Mouse (Mus musculus) MEL (cell line): ENCODE results near the gene Map10. TPM values are rescaled to one million over a fixed set of nuclear protein-coding genes. Genes with fewer than 3 reads are reported as not detected.

Experiments
- DNase-seq: peaks from one replicate; pipeline ENCODE4 v3.0.0; 2011; ENCODE audit warnings: low read depth, low spot score
- H3K27ac ChIP-seq: 2 replicates; pipeline ENCODE4 v1.5.1; 2012; ENCODE audit warnings: low read depth, mild to moderate bottlenecking, control low read depth, low read length, moderate library complexity; ENCODE audit not compliant: control insufficient read depth
- H3K27me3 ChIP-seq, 2 experiments: fragments of 150-350 bp in 1 of 2; sonication (generic) in 1 of 2; 2 replicates each; pipeline ENCODE4 v1.6.1; 2012; ENCODE audit warnings: low read length in 2 of 2, mild to moderate bottlenecking in 2 of 2, improper control_type of control experiment in 1 of 2, moderate library complexity in 1 of 2; ENCODE audit not compliant: insufficient read depth in 2 of 2, control insufficient read depth in 1 of 2
- H3K36me3 ChIP-seq, 2 experiments: 2 replicates each; pipeline ENCODE4 v1.6.1; 2012 to 2014; ENCODE audit warnings: low read length in 2 of 2, improper control_type of control experiment in 1 of 2, inconsistent platforms in 1 of 2, mild to moderate bottlenecking in 1 of 2; ENCODE audit not compliant: insufficient read depth in 2 of 2, control insufficient read depth in 1 of 2
- H3K4me1 ChIP-seq, 2 experiments: fragments of 150-350 bp in 1 of 2; sonication (generic) in 1 of 2; 2 replicates each; pipeline ENCODE4 v1.6.1; 2012; ENCODE audit warnings: low read length in 2 of 2, improper control_type of control experiment in 1 of 2, mild to moderate bottlenecking in 1 of 2; ENCODE audit not compliant: insufficient read depth in 2 of 2, control insufficient read depth in 1 of 2
- H3K4me3 ChIP-seq, 2 experiments: fragments of 150-350 bp in 1 of 2; sonication (generic) in 1 of 2; 2 replicates each; pipeline ENCODE4 v1.5.1; 2012; ENCODE audit warnings: low read depth in 2 of 2, low read length in 2 of 2, mild to moderate bottlenecking in 2 of 2, moderate library complexity in 2 of 2, control low read depth in 1 of 2, improper control_type of control experiment in 1 of 2; ENCODE audit not compliant: control insufficient read depth in 1 of 2, insufficient read depth in 1 of 2
- H3K79me2 ChIP-seq: 2 replicates; pipeline ENCODE4 v1.6.1; 2012; ENCODE audit warnings: mild to moderate bottlenecking, low read length, moderate library complexity; ENCODE audit not compliant: control insufficient read depth, poor library complexity, insufficient read depth
- H3K9ac ChIP-seq: 2 replicates; pipeline ENCODE4 v1.6.1; 2012; ENCODE audit warnings: low read depth, mild to moderate bottlenecking, control low read depth, low read length, moderate library complexity; ENCODE audit not compliant: control insufficient read depth, poor library complexity, severe bottlenecking
- H3K9me3 ChIP-seq: fragments of 150-350 bp; sonication (generic); replicated peaks from 2 replicates; pipeline ENCODE4 v1.6.1; 2012; ENCODE audit warnings: mild to moderate bottlenecking, low read length, improper control_type of control experiment, moderate library complexity; ENCODE audit not compliant: insufficient read depth
- BHLHE40 ChIP-seq: IDR thresholded peaks from 2 replicates; pipeline ENCODE4 v1.6.1; 2012; ENCODE audit warnings: low read depth, mild to moderate bottlenecking, inconsistent platforms, low read length, improper control_type of control experiment, borderline replicate concordance
- CHD1 ChIP-seq: IDR thresholded peaks from 2 replicates; pipeline ENCODE4 v1.6.1; 2012; ENCODE audit warnings: low read depth, mild to moderate bottlenecking, inconsistent platforms, low read length, improper control_type of control experiment
- CHD2 ChIP-seq: IDR thresholded peaks from 2 replicates; pipeline ENCODE4 v1.6.1; 2011; ENCODE audit warnings: low read length, improper control_type of control experiment
- CTCF ChIP-seq, 3 experiments: IDR thresholded peaks in 2 of 3; conservative IDR thresholded peaks in 1 of 3; 2 replicates each; pipeline ENCODE4 v1.5.1; 2011 to 2012; ENCODE audit warnings: low read length in 3 of 3, low read depth in 2 of 3, mild to moderate bottlenecking in 2 of 3, improper control_type of control experiment in 1 of 3, inconsistent platforms in 1 of 3, mixed read lengths in 1 of 3, moderate library complexity in 1 of 3; ENCODE audit not compliant: control insufficient read depth in 1 of 3, insufficient read depth in 1 of 3, poor library complexity in 1 of 3, severe bottlenecking in 1 of 3
- E2F4 ChIP-seq: IDR thresholded peaks from 2 replicates; pipeline ENCODE4 v1.6.1; 2011; ENCODE audit warnings: low read depth, low read length, improper control_type of control experiment, borderline replicate concordance
- ELF1 ChIP-seq: IDR thresholded peaks from 2 replicates; pipeline ENCODE4 v1.6.1; 2014; ENCODE audit warnings: low read depth, mild to moderate bottlenecking, inconsistent platforms, low read length, improper control_type of control experiment, moderate library complexity
- EP300 ChIP-seq, 2 experiments: IDR thresholded peaks; 2 replicates each; pipeline ENCODE4 v1.6.1; 2011; ENCODE audit warnings: improper control_type of control experiment in 2 of 2, low read length in 2 of 2, low read depth in 1 of 2, mild to moderate bottlenecking in 1 of 2
- GABPA ChIP-seq: IDR thresholded peaks from 2 replicates; pipeline ENCODE4 v1.6.1; 2012; ENCODE audit warnings: low read depth, mild to moderate bottlenecking, inconsistent platforms, low read length, improper control_type of control experiment, moderate library complexity
- JUND ChIP-seq: IDR thresholded peaks from 2 replicates; pipeline ENCODE4 v1.6.1; 2011; ENCODE audit warnings: low read depth, mild to moderate bottlenecking, improper control_type of control experiment, low read length
- MAFK ChIP-seq: IDR thresholded peaks from 2 replicates; pipeline ENCODE4 v1.6.1; 2011; ENCODE audit warnings: low read depth, mild to moderate bottlenecking, low read length, improper control_type of control experiment, borderline replicate concordance
- MEF2A ChIP-seq: IDR thresholded peaks from 2 replicates; pipeline ENCODE4 v1.6.1; 2014; ENCODE audit warnings: low read depth, mild to moderate bottlenecking, inconsistent platforms, low read length, improper control_type of control experiment; ENCODE audit not compliant: poor library complexity, insufficient replicate concordance, severe bottlenecking; ENCODE audit errors: extremely low read depth
- MXI1 ChIP-seq: IDR thresholded peaks from 2 replicates; pipeline ENCODE4 v1.6.1; 2011; ENCODE audit warnings: mild to moderate bottlenecking, low read depth, low read length, improper control_type of control experiment
- MYC ChIP-seq: IDR thresholded peaks from 2 replicates; pipeline ENCODE4 v1.6.1; 2011; ENCODE audit warnings: low read depth, mild to moderate bottlenecking, low read length, improper control_type of control experiment, moderate library complexity
- NELFE ChIP-seq: IDR thresholded peaks from 2 replicates; pipeline ENCODE4 v1.6.1; 2011; ENCODE audit warnings: low read depth, low read length, improper control_type of control experiment
- POLR2A ChIP-seq, 2 experiments: IDR thresholded peaks; 2 replicates each; pipeline ENCODE4 v1.6.1; 2011 to 2012; ENCODE audit warnings: low read length in 2 of 2, mild to moderate bottlenecking in 2 of 2, control low read depth in 1 of 2, improper control_type of control experiment in 1 of 2, low read depth in 1 of 2, moderate library complexity in 1 of 2; ENCODE audit not compliant: control insufficient read depth in 1 of 2, insufficient read depth in 1 of 2, poor library complexity in 1 of 2
- POLR2AphosphoS5 ChIP-seq: IDR thresholded peaks from 2 replicates; pipeline ENCODE4 v1.6.1; 2012; ENCODE audit warnings: low read depth, borderline replicate concordance, mild to moderate bottlenecking, inconsistent platforms, low read length, moderate library complexity, mixed read lengths
- RAD21 ChIP-seq: IDR thresholded peaks from 2 replicates; pipeline ENCODE4 v1.6.1; 2011; ENCODE audit warnings: mild to moderate bottlenecking, low read depth, low read length, improper control_type of control experiment
- RCOR1 ChIP-seq: IDR thresholded peaks from 2 replicates; pipeline ENCODE4 v1.6.1; 2012; ENCODE audit warnings: low read depth, mild to moderate bottlenecking, inconsistent platforms, low read length, improper control_type of control experiment
- SIN3A ChIP-seq: IDR thresholded peaks from 2 replicates; pipeline ENCODE4 v1.6.1; 2012; ENCODE audit warnings: low read length, improper control_type of control experiment, inconsistent platforms
- TAL1 ChIP-seq: IDR thresholded peaks from 2 replicates; pipeline ENCODE4 v1.6.1; 2012; ENCODE audit warnings: mild to moderate bottlenecking, inconsistent platforms, low read length, moderate library complexity, mixed read lengths
- TCF12 ChIP-seq: IDR thresholded peaks from 2 replicates; pipeline ENCODE4 v1.6.1; 2014; ENCODE audit warnings: low read depth, mild to moderate bottlenecking, inconsistent platforms, low read length, improper control_type of control experiment, moderate library complexity
- UBTF ChIP-seq: IDR thresholded peaks from 2 replicates; pipeline ENCODE4 v1.6.1; 2012; ENCODE audit warnings: low read depth, mild to moderate bottlenecking, inconsistent platforms, low read length, improper control_type of control experiment, moderate library complexity, borderline replicate concordance; ENCODE audit not compliant: insufficient read depth
- polyA plus RNA-seq, 2 experiments: library from polyadenylated mRNA; stranded (reverse) in 1 of 2; unstranded in 1 of 2; fragments of >175 nt in 1 of 2; fragments of >200 nt in 1 of 2; gene quantifications; 2 replicates each; pipeline versions ENCODE4 v1.2.1 to v1.2.4; 2012; ENCODE audit warnings: low replicate concordance in 2 of 2, low read depth in 1 of 2; ENCODE audit not compliant: insufficient read length in 2 of 2, insufficient read depth in 1 of 2, missing spikeins in 1 of 2
- total RNA-seq: library from RNA; depleted of rRNA; stranded (reverse); fragments of 300-350 nt; gene quantifications from 2 replicates; pipeline ENCODE4 v1.2.3, GENCODE M21; 2012

Map10 gene
- total and polyA plus RNA-seq, 3 experiments = not detected

DNA sequence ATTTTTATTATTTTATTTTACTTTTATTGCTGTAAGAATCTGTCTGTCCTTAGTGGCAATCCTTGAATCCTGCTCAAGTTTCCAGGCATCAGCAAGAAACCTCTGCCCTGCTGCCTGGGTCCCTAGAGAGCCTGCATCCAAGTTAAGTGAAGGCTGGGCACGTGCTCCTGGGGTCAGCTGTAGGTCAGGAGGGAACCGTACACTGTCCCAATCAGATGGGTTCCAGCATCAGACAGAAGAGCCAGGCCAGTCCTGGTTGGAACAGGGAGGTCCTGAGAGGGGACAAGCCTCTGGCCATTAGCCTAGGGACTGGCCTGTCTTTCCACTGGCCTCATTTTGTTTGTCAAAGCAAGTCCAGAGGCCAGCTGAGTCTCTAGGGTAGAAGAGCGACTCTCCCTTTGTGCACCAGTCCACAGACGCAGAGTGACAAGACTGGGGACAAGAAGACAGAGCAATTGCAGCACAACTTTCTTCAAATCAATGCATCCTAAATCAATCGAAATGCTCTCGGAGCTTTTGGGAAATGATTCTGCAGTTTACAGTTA lies 15.7 kb downstream of the Map10 start:
- H3K4me3 ChIP-seq = no peak overlapping the region
- H3K9ac ChIP-seq = no peak overlapping the region
- H3K79me2 ChIP-seq = no peaks in the 10 kb centered on the region
- H3K9me3 ChIP-seq = no peaks in the 10 kb centered on the region
- H3K27ac ChIP-seq = no peak overlapping the region
- H3K4me1 ChIP-seq = no peaks in the 10 kb centered on the region
- H3K36me3 ChIP-seq = no peaks in the 10 kb centered on the region
- H3K27me3 ChIP-seq = no peaks in the 10 kb centered on the region
- TF ChIP-seq CHD2 (no peak), MXI1 (no peak), BHLHE40 (no peak), UBTF (no peak), POLR2AphosphoS5 (no peak), NELFE (no peak), CHD1 (no peak), TCF12 (no peak), EP300 (IDR thresholded peaks at IDR 0.05; ENCODE audit: low read depth in 1 of 2, low read length in 2 of 2) (no peak), CTCF (IDR thresholded peaks at IDR 0.05 in 2 of 3, conservative IDR thresholded peaks at IDR 0.05 in 1 of 3; ENCODE audit: control insufficient read depth in 1 of 3, insufficient read depth in 1 of 3, low read depth in 2 of 3, low read length in 3 of 3, poor library complexity in 1 of 3, severe bottlenecking in 1 of 3) (no peak), SIN3A (no peak), RAD21 (no peak), E2F4 (no peak), MYC (no peak), MEF2A (no peak), RCOR1 (no peak), GABPA (no peak), ELF1 (no peak)
- DNase-seq = no peak

DNA sequence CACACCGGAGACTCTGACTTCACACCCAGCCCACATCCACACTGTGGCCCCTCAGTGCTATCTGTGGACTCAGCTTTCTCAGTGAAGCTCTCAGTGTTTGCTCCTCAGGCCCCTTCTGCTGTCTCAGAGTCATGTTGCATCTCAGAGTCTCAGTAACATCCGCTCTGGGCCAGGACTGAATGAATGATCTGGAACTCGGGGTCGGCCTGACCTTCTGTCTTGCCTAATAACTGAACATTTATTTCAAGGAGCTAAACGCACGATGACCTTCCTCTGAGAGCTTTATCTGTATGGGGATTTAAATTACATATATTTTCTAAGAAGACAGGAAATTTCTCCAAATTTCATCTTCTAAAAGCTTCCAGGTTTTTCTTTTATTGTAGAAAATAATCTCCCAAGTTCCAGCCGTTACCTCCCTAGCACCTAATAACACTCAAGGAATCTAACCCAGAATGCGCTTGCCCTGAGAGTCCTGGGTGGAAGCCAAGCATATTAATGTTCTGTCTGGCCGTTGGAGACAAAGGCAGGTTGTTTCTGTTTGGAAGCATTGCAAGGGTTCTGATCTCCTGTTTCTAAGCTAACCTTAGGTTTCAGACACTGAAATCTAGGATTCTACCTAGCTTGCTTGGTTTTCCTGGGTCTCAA lies 16.7 kb downstream of the Map10 start:
- no peak for DNase-seq
- Histone ChIP-seq H3K27me3 (no peaks in the 10 kb centered on the region), H3K4me1 (no peaks in the 10 kb centered on the region), H3K9me3 (no peaks in the 10 kb centered on the region), H3K4me3 (no peak overlapping the region), H3K36me3 (no peaks in the 10 kb centered on the region), H3K79me2 (no peaks in the 10 kb centered on the region), H3K27ac (no peak overlapping the region), H3K9ac (no peak overlapping the region)
- TF ChIP-seq MAFK = no peak
- no peak for TF ChIP-seq EP300 (IDR thresholded peaks at IDR 0.05; ENCODE audit: low read depth in 1 of 2, low read length in 2 of 2)
- TF ChIP-seq TCF12 = no peak
- no peak for TF ChIP-seq GABPA
- TF ChIP-seq JUND = no peak
- TF ChIP-seq SIN3A = no peak
- TF ChIP-seq MYC = no peak
- TF ChIP-seq POLR2A (IDR thresholded peaks at IDR 0.05; ENCODE audit: control insufficient read depth in 1 of 2, insufficient read depth in 1 of 2, low read depth in 1 of 2, low read length in 2 of 2, poor library complexity in 1 of 2) = no peak
- no peak for TF ChIP-seq TAL1
- TF ChIP-seq RCOR1 = no peak
- TF ChIP-seq MEF2A = no peak
- no peak for TF ChIP-seq ELF1
